Mouse (Mus musculus) lung, embryonic 15.5 days (tissue): ENCODE data around the gene BC049715. TPM values are rescaled to one million over a fixed set of nuclear protein-coding genes. Genes with fewer than 3 reads are reported as not detected.

Experiments
- ATAC-seq: fragments of 200-750 bp; cut with Nextera tagmentation; 2 replicates; pipeline ENCODE4 v1.8.0; 2017; ENCODE audit warnings: moderate number of reproducible peaks, borderline replicate concordance; ENCODE audit not compliant: low FRiP score, low TSS enrichment; ENCODE audit errors: extremely low read depth
- H3K27ac ChIP-seq: fragments of 300-500 bp; sonication (generic); 2 replicates; pipeline ENCODE4 v1.5.1; 2015; ENCODE audit warnings: moderate library complexity, mild to moderate bottlenecking, inconsistent platforms
- H3K27me3 ChIP-seq: fragments of 300-500 bp; sonication (generic); 2 replicates; pipeline ENCODE4 v1.6.1; 2015; ENCODE audit warnings: inconsistent platforms
- H3K36me3 ChIP-seq: fragments of 300-500 bp; sonication (generic); 2 replicates; pipeline ENCODE4 v1.6.1; 2015; ENCODE audit warnings: inconsistent platforms
- H3K4me1 ChIP-seq: fragments of 300-500 bp; sonication (generic); 2 replicates; pipeline ENCODE4 v1.6.1; 2015; ENCODE audit warnings: inconsistent platforms
- H3K4me2 ChIP-seq: fragments of 300-500 bp; sonication (generic); 2 replicates; pipeline ENCODE4 v1.6.1; 2015; ENCODE audit warnings: inconsistent platforms, mild to moderate bottlenecking, moderate library complexity
- H3K4me3 ChIP-seq: fragments of 300-500 bp; sonication (generic); 2 replicates; pipeline ENCODE4 v1.5.1; 2015; ENCODE audit warnings: mild to moderate bottlenecking, inconsistent platforms
- H3K9ac ChIP-seq: fragments of 300-500 bp; sonication (generic); 2 replicates; pipeline ENCODE4 v1.6.1; 2015; ENCODE audit warnings: inconsistent platforms
- H3K9me3 ChIP-seq: fragments of 300-500 bp; sonication (generic); 2 replicates; pipeline ENCODE4 v1.6.1; 2016; ENCODE audit warnings: inconsistent platforms
- WGBS: fragments of 180-500 bp; shearing (Covaris S2); methylation state at CpG from one replicate; pipeline ENCODE4 v1.1.7; 2015; 5-methylcytosine and 5-hydroxymethylcytosine counted together
- polyA plus RNA-seq: library from polyadenylated mRNA; unstranded; fragments of >200 nt; fragmentation: Nextera tagmentation; extraction: Ambion mirVana; gene quantifications from 2 replicates; pipeline ENCODE4 v1.2.1, GENCODE M21; 2015

The BC049715 gene
- polyA plus RNA-seq, 1 experiment from 2014 or later: 2.1 TPM

- no peak overlapping the region for H3K9ac ChIP-seq
- no peaks in the 10 kb centered on the region for H3K27me3 ChIP-seq
- H3K9me3 ChIP-seq: no peaks in the 10 kb centered on the region
- H3K4me1 ChIP-seq: peaks cover 21% of the 10 kb centered on the region
- ATAC-seq: no peak
- H3K4me3 ChIP-seq: no peak overlapping the region
- H3K4me2 ChIP-seq: no peak overlapping the region
- peaks cover 44% of the 10 kb centered on the region for H3K36me3 ChIP-seq
- H3K27ac ChIP-seq: no peak overlapping the region
- WGBS: 84% methylated on average over 10 of the region's 10 CpGs
Observed at GRCm38 (mm10) chr6:136811196-136811595, 16.2 kb upstream of the BC049715 start.

GRCm38 (mm10) chr6:136813117-136813516 lies 14.3 kb upstream of the BC049715 start:
- no peak overlapping the region for H3K9ac ChIP-seq
- H3K27ac ChIP-seq: no peak overlapping the region
- H3K4me2 ChIP-seq: no peak overlapping the region
- H3K27me3 ChIP-seq: no peaks in the 10 kb centered on the region
- 44% methylated on average over 4 of the region's 4 CpGs for WGBS
- ATAC-seq: no peak
- no peak overlapping the region for H3K4me3 ChIP-seq
- H3K4me1 ChIP-seq: peaks cover 12% of the 10 kb centered on the region; the same call in 1 of the 2 replicates
- H3K36me3 ChIP-seq: peaks cover 63% of the 10 kb centered on the region
- H3K9me3 ChIP-seq: no peaks in the 10 kb centered on the region

GRCm38 (mm10) chr6:136815381-136815780 lies 12.0 kb upstream of the BC049715 start:
- H3K27me3 ChIP-seq: no peaks in the 10 kb centered on the region
- H3K4me3 ChIP-seq: no peak overlapping the region
- ATAC-seq: no peak
- no peak overlapping the region for H3K9ac ChIP-seq
- peaks cover 84% of the 10 kb centered on the region for H3K36me3 ChIP-seq
- no peaks in the 10 kb centered on the region for H3K9me3 ChIP-seq
- H3K27ac ChIP-seq: no peak overlapping the region
- H3K4me1 ChIP-seq: no peaks in the 10 kb centered on the region
- H3K4me2 ChIP-seq: no peak overlapping the region
- 90% methylated on average over 7 of the region's 7 CpGs for WGBS

- H3K9me3 ChIP-seq: no peaks in the 10 kb centered on the region
- H3K27ac ChIP-seq: no peak overlapping the region
- H3K4me2 ChIP-seq: no peak overlapping the region
- H3K9ac ChIP-seq: no peak overlapping the region
- no peaks in the 10 kb centered on the region for H3K4me1 ChIP-seq
- peaks cover 94% of the 10 kb centered on the region for H3K36me3 ChIP-seq
- H3K4me3 ChIP-seq: no peak overlapping the region
- WGBS: 92% methylated on average over 21 of the region's 21 CpGs
- H3K27me3 ChIP-seq: no peaks in the 10 kb centered on the region
- ATAC-seq: no peak
Observed at GRCm38 (mm10) chr6:136816826-136817225, 10.6 kb upstream of the BC049715 start.

- H3K4me2 ChIP-seq: no peak overlapping the region
- H3K27ac ChIP-seq: no peak overlapping the region
- H3K4me3 ChIP-seq: no peak overlapping the region
- H3K4me1 ChIP-seq: no peaks in the 10 kb centered on the region
- WGBS: 89% methylated on average over 3 of the region's 3 CpGs
- peaks cover 94% of the 10 kb centered on the region for H3K36me3 ChIP-seq
- ATAC-seq: no peak
- H3K9ac ChIP-seq: no peak overlapping the region
- H3K27me3 ChIP-seq: no peaks in the 10 kb centered on the region
- no peaks in the 10 kb centered on the region for H3K9me3 ChIP-seq
Observed at GRCm38 (mm10) chr6:136817549-136817948, 9.9 kb upstream of the BC049715 start.

- peaks cover 91% of the 10 kb centered on the region for H3K36me3 ChIP-seq
- no peaks in the 10 kb centered on the region for H3K4me1 ChIP-seq
- 93% methylated on average over 21 of the region's 21 CpGs for WGBS
- H3K4me2 ChIP-seq: no peak overlapping the region
- H3K4me3 ChIP-seq: no peak overlapping the region
- H3K9ac ChIP-seq: no peak overlapping the region
- H3K27me3 ChIP-seq: no peaks in the 10 kb centered on the region
- no peak for ATAC-seq
- no peaks in the 10 kb centered on the region for H3K9me3 ChIP-seq
- H3K27ac ChIP-seq: no peak overlapping the region
Observed at GRCm38 (mm10) chr6:136820381-136820780, 7.0 kb upstream of the BC049715 start.

- 94% methylated on average over 18 of the region's 18 CpGs for WGBS
- no peak for ATAC-seq
Observed at GRCm38 (mm10) chr6:136821086-136821485, 6.3 kb upstream of the BC049715 start.

GRCm38 (mm10) chr6:136824987-136825386 lies 2.4 kb upstream of the BC049715 start:
- Histone ChIP-seq H3K27ac (no peak overlapping the region), H3K9ac (no peak overlapping the region), H3K4me2 (no peak overlapping the region), H3K27me3 (no peaks in the 10 kb centered on the region), H3K9me3 (no peaks in the 10 kb centered on the region), H3K4me1 (peaks cover 13% of the 10 kb centered on the region; the same call in 1 of the 2 replicates), H3K4me3 (no peak overlapping the region), H3K36me3 (peaks cover 52% of the 10 kb centered on the region)
- 90% methylated on average over 8 of the region's 8 CpGs for WGBS
- no peak for ATAC-seq

More at GRCm38 (mm10) chr6:136821086-136821485, 6.3 kb upstream of the BC049715 start:
- Histone ChIP-seq H3K9ac (no peak overlapping the region), H3K27me3 (no peaks in the 10 kb centered on the region), H3K4me3 (no peak overlapping the region), H3K9me3 (no peaks in the 10 kb centered on the region), H3K4me2 (no peak overlapping the region), H3K27ac (no peak overlapping the region), H3K4me1 (no peaks in the 10 kb centered on the region), H3K36me3 (peaks cover 89% of the 10 kb centered on the region)

GRCm38 (mm10) chr6:136827116-136827515 lies 310 bp upstream of the BC049715 start:
- ATAC-seq: no peak
- Histone ChIP-seq H3K9me3 (no peaks in the 10 kb centered on the region), H3K4me3 (peak overlapping the region; percentile 99), H3K4me1 (peaks cover 13% of the 10 kb centered on the region; the same call in 1 of the 2 replicates), H3K9ac (peak overlapping the region; percentile 100), H3K36me3 (peaks cover 30% of the 10 kb centered on the region), H3K27me3 (no peaks in the 10 kb centered on the region), H3K27ac (peak overlapping the region; percentile 80; the same call in 1 of the 2 replicates), H3K4me2 (peak overlapping the region; percentile 70)
- WGBS: 11% methylated on average over 7 of the region's 7 CpGs

GRCm38 (mm10) chr6:136827881-136828561 lies 595 bp downstream of the BC049715 start, which contains the start of gene Wbp11:
Wbp11 (minus strand) TSS chr6:136828233.
- H3K27me3 ChIP-seq: no peaks in the 10 kb centered on the region
- peak; percentile 100 for ATAC-seq
- under 1% methylated on average over 45 of the region's 45 CpGs for WGBS

GRCm38 (mm10) chr6:136828681-136829080 lies 1.3 kb downstream of the BC049715 start:
- Histone ChIP-seq H3K27me3 (no peaks in the 10 kb centered on the region), H3K4me1 (peaks cover 13% of the 10 kb centered on the region; the same call in 1 of the 2 replicates), H3K27ac (peak overlapping the region; percentile 64), H3K36me3 (peaks cover 19% of the 10 kb centered on the region), H3K4me3 (peak overlapping the region; percentile 99), H3K9ac (peak overlapping the region; percentile 31; the same call in 1 of the 2 replicates), H3K4me2 (peak overlapping the region; percentile 57), H3K9me3 (no peaks in the 10 kb centered on the region)
- 34% methylated on average over 4 of the region's 4 CpGs for WGBS
- ATAC-seq: no peak

More at GRCm38 (mm10) chr6:136827881-136828561, 595 bp downstream of the BC049715 start, which contains the start of gene Wbp11:
- Histone ChIP-seq H3K4me2 (peak within 1 kb of the TSS; percentile 70), H3K4me1 (peaks cover 13% of the 10 kb centered on the region; the same call in 1 of the 2 replicates), H3K36me3 (peaks cover 21% of the 10 kb centered on the region), H3K4me3 (peak within 1 kb of the TSS; percentile 99), H3K27ac (peak within 1 kb of the TSS; percentile 80), H3K9me3 (no peaks in the 10 kb centered on the region), H3K9ac (peak within 1 kb of the TSS; percentile 100)

GRCm38 (mm10) chr6:136831712-136832111 lies 4.3 kb downstream of the BC049715 start:
- no peaks in the 10 kb centered on the region for H3K36me3 ChIP-seq
- H3K9ac ChIP-seq: no peak overlapping the region
- H3K4me3 ChIP-seq: no peak overlapping the region
- 60% methylated on average over 5 of the region's 5 CpGs for WGBS
- no peak overlapping the region for H3K4me2 ChIP-seq
- ATAC-seq: no peak
- 0 out of 2 replicates have a peak, but pooled peaks cover 5% of the 10 kb centered on the region for H3K27me3 ChIP-seq
- no peaks in the 10 kb centered on the region for H3K9me3 ChIP-seq
- H3K27ac ChIP-seq: no peak overlapping the region
- peaks cover 8% of the 10 kb centered on the region; the same call in 1 of the 2 replicates for H3K4me1 ChIP-seq
